Mouse (Mus musculus) embryonic facial prominence, embryonic 10.5 days (tissue): ENCODE results near the gene Plcd3. TPM values are rescaled to one million over a fixed set of nuclear protein-coding genes. Genes with fewer than 3 reads are reported as not detected.

Experiments used
- DNase-seq: peaks from one replicate; pipeline ENCODE4 v3.0.0-alpha.2; 2017; ENCODE audit warnings: low spot score
- H3K27ac ChIP-seq: fragments of 300-500 bp; sonication (generic); replicated peaks from 2 replicates; pipeline ENCODE4 v1.5.1; 2016; ENCODE audit warnings: mild to moderate bottlenecking
- H3K27me3 ChIP-seq: fragments of 300-500 bp; sonication (generic); replicated peaks from 2 replicates; pipeline ENCODE4 v1.6.1; 2016; ENCODE audit warnings: low read depth, mild to moderate bottlenecking; ENCODE audit not compliant: poor library complexity, severe bottlenecking
- H3K36me3 ChIP-seq: fragments of 300-500 bp; sonication (generic); replicated peaks from 2 replicates; pipeline ENCODE4 v1.6.1; 2016; ENCODE audit warnings: mild to moderate bottlenecking, moderate library complexity
- H3K4me1 ChIP-seq: fragments of 300-500 bp; sonication (generic); 2 replicates; pipeline ENCODE4 v1.6.1; 2016
- H3K4me3 ChIP-seq: fragments of 300-500 bp; sonication (generic); 2 replicates; pipeline ENCODE4 v1.5.1; 2016; ENCODE audit warnings: mild to moderate bottlenecking, moderate library complexity
- H3K9me3 ChIP-seq: fragments of 300-500 bp; sonication (generic); 2 replicates; pipeline ENCODE4 v1.6.1; 2016; ENCODE audit warnings: mild to moderate bottlenecking
- WGBS: fragments of 180-500 bp; shearing (Covaris S2); methylation state at CpG from one replicate; pipeline ENCODE4 v1.1.7; 2016; 5-methylcytosine and 5-hydroxymethylcytosine counted together
- polyA plus RNA-seq: library from polyadenylated mRNA; unstranded; fragments of >200 nt; fragmentation: Nextera tagmentation; extraction: Ambion mirVana; gene quantifications from 2 replicates; pipeline ENCODE4 v1.2.1, GENCODE M21; 2016

Gene Plcd3
- polyA plus RNA-seq, 1 experiment from 2014 or later, result 2.6 TPM

DNA sequence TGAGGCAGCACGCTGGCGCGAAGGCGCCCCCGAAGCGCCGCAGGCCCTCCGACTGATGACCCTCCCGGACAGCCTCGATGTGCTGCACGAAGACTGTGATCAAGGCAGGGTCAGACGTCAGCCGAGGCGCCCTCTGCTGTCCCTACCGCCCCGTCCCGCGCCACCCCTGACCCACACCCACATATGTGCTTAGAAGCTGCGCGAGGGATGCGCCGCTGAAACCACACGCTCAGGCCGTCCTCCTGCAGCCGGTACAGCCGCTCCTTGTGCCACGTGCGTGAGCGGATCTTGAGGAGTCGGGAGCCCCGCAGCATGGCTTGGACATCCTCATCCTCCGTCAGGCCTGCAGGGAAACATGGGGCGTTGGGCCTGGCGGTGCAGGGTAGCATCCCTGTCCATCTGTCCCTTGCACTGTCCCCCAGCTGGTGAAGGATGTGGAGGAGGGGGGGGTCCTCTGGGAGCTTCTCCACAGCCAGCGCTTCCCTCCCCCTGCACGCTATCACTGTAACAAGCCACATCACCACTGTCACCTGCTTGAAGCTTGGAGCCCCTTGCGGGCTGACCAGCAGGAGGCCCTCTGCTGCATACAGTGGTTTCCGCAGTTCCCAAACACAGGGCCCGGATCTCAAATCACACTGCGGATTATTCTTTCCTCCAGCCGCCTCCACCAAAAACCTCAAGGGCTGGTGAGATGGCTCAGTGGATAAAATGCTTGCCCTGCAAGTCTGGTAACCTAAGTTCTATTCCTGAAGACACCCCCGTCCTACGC, 21.0 kb downstream of the Plcd3 start:
- peaks cover 13% of the 10 kb centered on the region for H3K4me1 ChIP-seq
- peak overlapping the region; percentile 61 for H3K27ac ChIP-seq
- H3K9me3 ChIP-seq, result no peaks in the 10 kb centered on the region
- H3K27me3 ChIP-seq, result peaks cover 59% of the 10 kb centered on the region
- DNase-seq, result peak; percentile 66
- H3K36me3 ChIP-seq, result no peaks in the 10 kb centered on the region
- peak overlapping the region; percentile 50 for H3K4me3 ChIP-seq
- WGBS, result 1% methylated on average over 43 of the region's 43 CpGs

DNA sequence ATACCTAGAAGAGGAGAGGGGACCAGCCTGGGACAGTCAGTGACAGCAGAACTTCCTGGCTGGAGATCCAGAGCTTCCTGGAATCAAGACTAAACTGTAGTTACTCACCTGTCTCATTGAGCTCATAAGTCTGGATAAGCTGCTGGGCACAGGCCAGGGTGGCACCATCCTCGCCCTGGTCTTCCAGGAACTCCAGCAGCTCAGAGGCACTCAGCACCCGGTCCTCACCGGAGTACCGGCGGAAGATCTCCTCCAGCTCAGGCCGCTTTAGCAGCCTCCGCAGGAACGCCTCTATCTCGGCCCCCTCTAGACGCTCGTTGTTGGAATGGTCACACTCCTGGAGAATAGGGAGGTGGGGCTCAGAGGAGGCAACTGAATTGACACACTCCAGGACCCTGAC, 23.3 kb downstream of the Plcd3 start:
- Histone ChIP-seq H3K27me3 (peaks cover 56% of the 10 kb centered on the region), H3K4me1 (peaks cover 26% of the 10 kb centered on the region), H3K36me3 (no peaks in the 10 kb centered on the region), H3K9me3 (no peaks in the 10 kb centered on the region), H3K4me3 (no peak overlapping the region), H3K27ac (no peak overlapping the region)
- 84% methylated on average over 11 of the region's 11 CpGs for WGBS
- no peak for DNase-seq

DNA sequence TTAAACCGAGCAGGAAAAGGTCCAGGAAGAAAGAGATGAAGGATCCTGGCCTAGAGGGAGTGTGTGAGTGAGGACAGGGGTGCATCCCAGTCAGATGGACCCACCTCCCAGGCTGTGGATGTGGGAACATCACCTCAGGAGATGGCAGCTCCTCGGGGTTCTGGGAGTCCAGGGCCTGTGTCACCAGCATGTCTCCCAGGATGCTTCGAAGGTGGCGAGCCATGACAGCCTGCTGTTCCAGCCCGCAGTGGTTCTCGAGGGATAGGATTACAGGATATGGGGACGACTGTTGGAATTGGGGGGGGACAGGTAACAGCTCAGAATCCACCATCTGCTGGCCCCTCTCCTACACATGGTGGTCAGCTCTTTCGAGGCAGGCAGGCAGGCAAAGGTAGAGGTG, 24.9 kb downstream of the Plcd3 start:
- H3K4me1 ChIP-seq, result peaks cover 26% of the 10 kb centered on the region
- no peak overlapping the region for H3K4me3 ChIP-seq
- H3K27ac ChIP-seq, result no peak overlapping the region
- no peaks in the 10 kb centered on the region for H3K9me3 ChIP-seq
- H3K27me3 ChIP-seq, result peaks cover 40% of the 10 kb centered on the region
- H3K36me3 ChIP-seq, result peaks cover 4% of the 10 kb centered on the region; the same call in 1 of the 2 replicates
- 82% methylated on average over 8 of the region's 8 CpGs for WGBS
- no peak for DNase-seq

DNA sequence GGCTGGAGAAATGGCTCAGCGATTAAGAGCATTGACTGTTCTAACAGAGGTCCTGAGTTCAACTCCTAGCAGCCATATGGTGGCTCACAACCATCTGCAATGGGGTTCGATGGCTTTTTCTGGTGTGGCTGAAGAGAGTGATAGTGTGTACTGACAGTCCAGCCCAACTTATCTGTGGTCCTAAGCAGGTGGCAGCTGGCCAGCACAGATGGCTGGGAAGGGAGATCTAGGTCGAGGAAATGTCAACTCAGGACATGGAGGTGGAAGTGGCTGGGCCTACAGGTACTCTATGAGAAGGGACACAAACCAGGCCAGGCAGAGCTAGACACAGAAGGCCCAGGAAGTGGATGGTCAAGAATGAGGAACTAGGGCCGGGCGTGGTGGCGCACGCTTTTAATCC, 25.4 kb downstream of the Plcd3 start:
- H3K36me3 ChIP-seq, result peaks cover 10% of the 10 kb centered on the region; the same call in 1 of the 2 replicates
- H3K27me3 ChIP-seq, result peaks cover 34% of the 10 kb centered on the region
- WGBS, result 93% methylated on average over 7 of the region's 7 CpGs

DNA sequence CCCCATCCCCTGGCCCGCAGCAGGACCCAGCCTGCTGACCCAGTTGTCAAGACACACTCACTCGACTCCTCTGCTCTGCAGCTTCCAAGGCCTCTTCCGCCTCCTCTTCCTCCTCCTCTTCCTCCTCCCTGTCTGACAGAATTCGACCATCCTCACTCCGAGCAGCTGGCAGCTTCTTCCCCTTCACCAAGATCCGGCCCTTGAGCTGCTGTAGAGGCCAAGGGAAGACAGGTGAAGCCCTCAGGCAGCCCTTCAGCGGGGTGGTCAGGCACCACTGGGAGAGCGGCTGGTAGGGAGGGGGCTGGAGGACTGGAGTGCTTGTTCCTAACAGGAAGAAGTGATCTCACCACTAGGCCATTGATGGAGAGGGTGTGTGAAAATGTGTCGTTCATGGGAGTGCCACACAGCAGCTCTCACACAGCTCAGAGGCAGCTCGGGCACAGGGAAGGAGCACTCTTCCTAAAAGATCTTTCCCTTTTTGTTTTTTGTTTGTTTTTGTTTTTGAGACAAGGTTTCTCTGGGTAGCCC, 26.6 kb downstream of the Plcd3 start:
- no peaks in the 10 kb centered on the region for H3K9me3 ChIP-seq
- peaks cover 22% of the 10 kb centered on the region for H3K36me3 ChIP-seq
- WGBS, result 19% methylated on average over 10 of the region's 10 CpGs
- H3K4me1 ChIP-seq, result peaks cover 13% of the 10 kb centered on the region
- DNase-seq, result peak; percentile 21
- H3K27ac ChIP-seq, result no peak overlapping the region; the same call in 1 of the 2 replicates
- H3K4me3 ChIP-seq, result peak overlapping the region; percentile 8; the same call in 1 of the 2 replicates
- H3K27me3 ChIP-seq, result peaks cover 23% of the 10 kb centered on the region

More for the DNA sequence above, 25.4 kb downstream of the Plcd3 start:
- no peak overlapping the region for H3K4me3 ChIP-seq
- peaks cover 25% of the 10 kb centered on the region for H3K4me1 ChIP-seq
- H3K27ac ChIP-seq, result no peak overlapping the region
- no peaks in the 10 kb centered on the region for H3K9me3 ChIP-seq
- no peak for DNase-seq

DNA sequence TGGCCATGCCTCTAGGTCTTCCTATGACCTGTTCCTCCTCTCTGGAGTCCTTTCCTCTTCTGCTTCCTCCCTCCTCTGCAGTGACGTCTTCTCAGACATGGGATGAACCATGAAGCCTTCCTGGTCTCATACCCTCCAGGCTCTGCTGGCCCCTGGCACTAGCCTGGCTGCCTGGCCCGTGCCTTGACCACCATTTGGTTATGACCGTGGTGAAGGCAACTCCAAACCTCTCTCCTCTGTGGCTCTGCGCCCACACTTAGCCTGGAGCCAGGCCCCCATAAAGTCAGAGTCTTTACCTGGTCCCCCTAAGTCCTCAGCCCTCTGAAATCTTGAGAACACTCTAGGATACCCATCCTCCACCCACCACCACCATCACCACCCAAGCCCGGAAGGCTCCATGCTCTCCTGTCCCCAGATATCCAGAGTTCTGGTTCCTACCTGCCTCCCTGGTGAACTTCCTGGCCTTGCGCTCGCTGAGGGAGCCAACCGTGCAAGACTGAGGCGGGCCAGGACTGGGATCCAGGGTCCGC, 27.3 kb downstream of the Plcd3 start:
- H3K27ac ChIP-seq, result no peak overlapping the region

DNA sequence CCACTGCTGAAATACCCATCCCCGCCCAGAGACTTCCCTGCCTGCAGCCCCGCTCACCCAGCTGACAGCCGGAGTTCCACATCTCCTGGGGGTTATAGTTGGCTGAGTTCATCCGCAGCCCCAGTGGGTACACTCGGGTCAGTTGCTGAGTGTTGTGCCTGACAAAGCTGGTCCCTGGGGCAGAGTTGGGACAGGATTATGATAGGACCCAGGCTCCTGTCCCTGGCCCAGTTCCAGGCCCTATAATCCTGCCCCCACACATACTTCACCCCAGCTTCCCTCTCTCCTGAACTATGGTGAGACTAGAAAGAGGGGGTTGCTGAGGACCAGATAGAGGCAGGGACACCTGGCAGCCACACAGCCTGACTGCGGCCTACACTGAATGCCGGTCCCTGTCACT, 27.8 kb downstream of the Plcd3 start:
- 88% methylated on average over 7 of the region's 7 CpGs for WGBS
- H3K36me3 ChIP-seq, result peaks cover 34% of the 10 kb centered on the region
- DNase-seq, result no peak
- H3K9me3 ChIP-seq, result no peaks in the 10 kb centered on the region
- peaks cover 11% of the 10 kb centered on the region for H3K27me3 ChIP-seq
- no peak overlapping the region for H3K4me3 ChIP-seq
- no peak overlapping the region for H3K27ac ChIP-seq
- peaks cover 12% of the 10 kb centered on the region for H3K4me1 ChIP-seq

More for the DNA sequence above, 27.3 kb downstream of the Plcd3 start:
- Histone ChIP-seq H3K9me3 (no peaks in the 10 kb centered on the region), H3K27me3 (peaks cover 16% of the 10 kb centered on the region), H3K36me3 (peaks cover 28% of the 10 kb centered on the region), H3K4me1 (peaks cover 12% of the 10 kb centered on the region), H3K4me3 (peak overlapping the region; percentile 8; the same call in 1 of the 2 replicates)
- 50% methylated on average over 10 of the region's 10 CpGs for WGBS
- DNase-seq, result no peak

DNA sequence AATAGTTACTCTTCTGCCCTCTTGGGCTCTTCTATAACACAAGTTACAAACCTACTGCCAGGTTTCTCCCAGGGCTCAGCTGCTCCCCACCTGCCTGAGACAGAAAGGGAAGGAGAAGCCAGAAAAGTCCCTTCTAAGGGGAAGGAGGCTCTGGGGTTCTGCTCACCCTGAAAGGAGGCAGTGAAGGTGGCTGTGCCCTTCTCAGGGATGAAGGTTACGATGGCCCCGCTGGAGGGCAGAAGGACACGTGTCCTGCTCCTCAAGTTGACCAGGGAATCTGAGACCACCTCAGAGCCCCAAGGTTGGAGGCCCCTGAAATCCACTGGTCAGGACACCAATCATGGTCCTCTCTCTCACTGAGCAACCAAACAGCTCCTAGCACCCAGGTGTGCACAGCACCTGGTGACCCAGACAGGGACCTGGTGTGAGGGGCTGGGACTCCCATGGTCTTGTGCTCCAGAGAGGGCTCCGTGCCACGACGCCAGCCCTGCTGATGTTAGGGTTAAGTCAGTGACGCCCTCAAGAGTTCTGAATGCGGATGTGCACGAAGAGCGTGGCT, 31.1 kb downstream of the Plcd3 start:
- 94% methylated on average over 10 of the region's 10 CpGs for WGBS
- peaks cover 12% of the 10 kb centered on the region for H3K4me1 ChIP-seq
- no peaks in the 10 kb centered on the region for H3K27me3 ChIP-seq
- H3K36me3 ChIP-seq, result peaks cover 66% of the 10 kb centered on the region
- DNase-seq, result no peak
- no peaks in the 10 kb centered on the region for H3K9me3 ChIP-seq
- no peak overlapping the region for H3K27ac ChIP-seq
- H3K4me3 ChIP-seq, result no peak overlapping the region

DNA sequence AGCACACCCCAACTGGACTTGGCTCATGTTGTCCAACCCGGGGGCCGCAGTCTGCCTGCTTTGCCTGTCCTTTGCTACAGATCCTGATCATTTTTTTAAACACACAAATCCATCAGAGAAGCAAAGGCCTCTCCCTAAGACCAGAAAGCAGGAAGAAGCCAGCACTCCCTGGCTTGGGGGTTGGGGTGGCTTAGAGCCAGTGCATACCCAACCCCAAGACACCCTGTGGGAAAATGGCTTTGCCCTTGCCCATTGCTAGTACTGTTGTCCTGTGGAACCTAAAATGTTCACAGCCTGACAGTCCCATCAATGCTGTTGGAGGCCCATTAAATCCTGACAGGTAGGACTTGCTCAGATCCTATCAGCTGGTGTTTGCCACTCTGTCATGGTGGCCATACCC, 31.7 kb downstream of the Plcd3 start:
- no peak for DNase-seq
- Histone ChIP-seq H3K4me3 (no peak overlapping the region), H3K4me1 (peaks cover 9% of the 10 kb centered on the region), H3K27me3 (no peaks in the 10 kb centered on the region), H3K36me3 (peaks cover 72% of the 10 kb centered on the region), H3K9me3 (no peaks in the 10 kb centered on the region), H3K27ac (no peak overlapping the region)
- WGBS, result 97% methylated on average over 2 of the region's 2 CpGs

DNA sequence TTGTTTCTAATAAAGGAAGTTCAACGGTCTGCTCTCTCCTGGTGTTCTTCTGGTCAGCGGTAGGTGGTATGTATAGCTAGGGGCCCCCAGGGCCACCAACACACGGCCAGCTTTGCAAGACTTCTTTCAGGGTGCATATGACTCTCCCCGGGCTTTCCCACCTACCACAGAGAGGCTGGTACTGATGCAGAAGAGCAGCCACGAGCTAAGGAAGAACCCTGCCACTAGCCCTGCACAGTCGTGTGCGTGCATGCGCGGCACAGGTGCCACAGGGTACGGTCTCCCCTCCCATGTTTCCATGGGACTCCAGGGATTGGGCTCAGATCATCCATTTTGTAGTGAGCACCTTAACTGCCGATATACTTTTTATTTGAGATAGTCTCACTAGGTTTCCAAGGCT, 32.6 kb downstream of the Plcd3 start:
- Histone ChIP-seq H3K4me3 (no peak overlapping the region), H3K9me3 (no peaks in the 10 kb centered on the region), H3K27ac (no peak overlapping the region), H3K4me1 (peaks cover under 1% of the 10 kb centered on the region; the same call in 1 of the 2 replicates), H3K27me3 (no peaks in the 10 kb centered on the region), H3K36me3 (peaks cover 80% of the 10 kb centered on the region)
- no peak for DNase-seq
- 94% methylated on average over 11 of the region's 11 CpGs for WGBS

DNA sequence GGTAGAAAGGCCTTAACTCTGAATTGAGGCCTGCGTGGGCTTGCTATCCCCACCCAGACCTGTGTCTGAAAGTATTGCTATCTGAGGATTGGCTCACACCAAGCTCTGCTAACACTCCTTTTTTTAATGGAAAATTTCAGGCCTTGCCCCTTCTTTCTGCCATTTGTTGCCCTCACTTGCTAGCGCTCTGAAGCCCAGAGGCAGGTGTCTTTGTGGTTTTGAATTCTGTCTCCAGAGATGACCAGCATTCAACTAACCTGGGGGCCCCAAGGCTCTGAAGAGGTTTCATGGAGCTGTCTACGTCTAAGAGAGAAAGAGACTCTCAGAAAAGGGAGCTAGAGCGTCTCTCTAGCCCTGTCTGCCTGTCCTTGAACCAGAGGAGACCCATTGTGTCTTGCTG, 33.2 kb downstream of the Plcd3 start:
- WGBS, result 94% methylated on average over 4 of the region's 4 CpGs
- Histone ChIP-seq H3K27me3 (no peaks in the 10 kb centered on the region), H3K9me3 (no peaks in the 10 kb centered on the region), H3K27ac (no peak overlapping the region), H3K4me1 (no peaks in the 10 kb centered on the region), H3K4me3 (no peak overlapping the region), H3K36me3 (peaks cover 87% of the 10 kb centered on the region)
- DNase-seq, result no peak

DNA sequence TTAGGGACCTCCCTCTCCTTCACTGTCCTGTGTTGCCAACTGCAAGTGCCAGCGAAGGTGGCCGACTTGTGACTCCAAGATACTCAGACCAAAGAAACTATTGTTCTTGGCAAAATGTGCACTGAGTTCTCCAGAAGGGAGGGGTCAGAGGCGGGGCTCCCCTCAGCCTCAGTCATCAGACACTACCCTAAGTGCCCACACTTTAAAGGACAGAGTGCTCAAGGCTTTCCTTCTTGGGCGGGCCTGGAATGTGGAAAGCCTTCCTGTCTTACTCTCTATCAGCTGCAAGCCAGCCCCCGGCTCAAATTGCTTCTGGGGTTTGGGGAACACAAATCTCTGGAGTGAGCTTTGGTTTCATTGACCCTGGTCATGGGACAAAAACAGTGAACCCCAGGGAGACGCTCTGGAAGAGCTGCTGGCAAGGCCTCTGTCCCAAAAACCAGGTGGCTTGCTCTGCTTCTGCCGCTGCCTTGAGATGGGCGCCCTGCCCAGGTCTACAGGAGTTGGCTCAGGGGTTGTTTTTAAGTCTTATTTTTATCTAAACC, 33.9 kb downstream of the Plcd3 start:
- H3K27me3 ChIP-seq, result no peaks in the 10 kb centered on the region
- DNase-seq, result no peak
- H3K4me1 ChIP-seq, result no peaks in the 10 kb centered on the region
- WGBS, result 73% methylated on average over 8 of the region's 8 CpGs
- H3K9me3 ChIP-seq, result no peaks in the 10 kb centered on the region
- no peak overlapping the region for H3K4me3 ChIP-seq
- peaks cover 89% of the 10 kb centered on the region for H3K36me3 ChIP-seq
- no peak overlapping the region for H3K27ac ChIP-seq
